Mouse (Mus musculus) ES-E14 (cell line): Measurements from ENCODE around the gene Vgf.

Experiments
- HCFC1 ChIP-seq: IDR thresholded peaks from 2 replicates; pipeline ENCODE4 v1.6.1; 2012; ENCODE audit warnings: low read length, inconsistent platforms, borderline replicate concordance; ENCODE audit not compliant: insufficient read depth
- ZC3H11A ChIP-seq: IDR thresholded peaks from 2 replicates; pipeline ENCODE4 v1.6.1; 2012; ENCODE audit warnings: low read depth, mild to moderate bottlenecking, inconsistent platforms, low read length, borderline replicate concordance

GRCm38 (mm10) chr5:137061809-137062481 is 35.8 kb downstream of the Vgf start:
- TF ChIP-seq HCFC1 (no peak), ZC3H11A (no peak)
